Mouse (Mus musculus): ENCODE measurements around the gene Gm6020.

DNA sequence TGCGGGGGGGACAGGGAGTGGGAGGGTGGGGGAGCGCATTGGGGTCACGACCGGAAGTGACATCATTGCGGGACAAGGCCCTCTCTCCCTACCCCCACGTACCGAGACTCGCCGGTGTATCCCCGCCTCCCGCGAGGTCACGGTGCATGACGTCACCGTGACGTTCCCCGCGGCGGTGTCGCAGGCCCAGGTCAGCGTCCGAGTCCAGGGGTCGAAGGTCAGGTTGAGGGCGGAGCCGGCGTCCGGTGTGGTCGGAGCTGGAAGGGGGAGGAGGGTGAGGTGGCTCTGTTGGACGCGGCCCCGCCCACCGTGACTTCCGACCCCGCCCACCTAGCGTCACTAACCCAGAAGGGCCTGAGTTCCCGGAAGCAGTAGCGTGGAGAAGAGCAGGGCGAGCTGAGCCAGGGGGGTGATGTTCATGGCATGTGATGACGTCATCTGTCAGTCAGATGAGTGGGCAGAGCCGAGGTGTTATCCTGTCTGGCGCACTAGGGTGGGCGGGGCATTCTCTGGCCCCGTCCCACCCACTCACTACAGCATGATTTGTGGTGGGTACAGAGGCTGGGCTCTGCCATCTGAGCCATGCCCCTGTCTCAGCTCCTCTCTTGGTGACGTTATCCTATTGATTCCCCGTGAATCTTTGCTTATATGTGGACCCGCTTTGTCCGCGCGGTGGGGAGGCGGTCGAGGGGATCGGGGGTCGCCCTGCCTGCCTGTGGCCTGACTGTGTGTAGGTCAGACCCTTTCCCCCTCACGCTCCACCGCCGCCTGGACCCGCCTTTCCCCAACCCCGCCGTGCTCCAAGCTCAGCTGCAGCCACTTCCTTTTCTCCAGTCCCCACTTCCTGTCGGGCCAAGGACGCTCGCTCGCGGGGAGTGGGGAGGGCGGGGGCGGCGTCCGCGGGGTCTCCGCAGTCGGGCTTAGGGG lies 43.5 kb downstream of the Gm6020 start:
- TF ChIP-seq CTCF (IDR thresholded peaks at IDR 0.05; ENCODE audit: low read depth) = no peak
- TF ChIP-seq EP300 (optimal IDR thresholded peaks at IDR 0.05) = no peak

Data from stomach, postnatal 0 days (tissue).